Mouse (Mus musculus) macrophage (primary cell): Measurements from ENCODE around the gene Krtap19-9b. TPM values are rescaled to one million over a fixed set of nuclear protein-coding genes. Genes with fewer than 3 reads are reported as not detected.

Experiments
- H3K27ac ChIP-seq: fragments of 350-480 bp; formaldehyde crosslinking; 2 replicates; pipeline ENCODE4 v1.9.0; 2021
- H3K36me3 ChIP-seq: fragments of 350-480 bp; formaldehyde crosslinking; 2 replicates; pipeline ENCODE4 v1.9.0; 2021; ENCODE audit errors: inconsistent target
- H3K4me3 ChIP-seq: fragments of 350-480 bp; formaldehyde crosslinking; 2 replicates; pipeline ENCODE4 v1.9.0; 2021; ENCODE audit errors: inconsistent target
- H3K79me2 ChIP-seq: fragments of 350-480 bp; formaldehyde crosslinking; 2 replicates; pipeline ENCODE4 v1.9.0; 2021; ENCODE audit errors: inconsistent target
- WGBS: methylation state at CpG from one replicate; pipeline ENCODE4 v1.1.7; 2026; ENCODE audit warnings: inconsistent platforms; ENCODE audit not compliant: missing documents; 5-methylcytosine and 5-hydroxymethylcytosine counted together
- polyA plus RNA-seq: library from polyadenylated mRNA; stranded (reverse); fragments of 250-400 nt; gene quantifications from 3 replicates; pipeline ENCODE4 v1.2.4, GENCODE M21; 2018; ENCODE audit warnings: inconsistent platforms
- total RNA-seq, 78 experiments: library from RNA; depleted of rRNA; stranded (reverse); fragments of 250-400 nt; gene quantifications; 1 replicate in 9 of 78; 2 replicates in 24 of 78; 3 replicates in 43 of 78; 4 replicates in 2 of 78; pipeline ENCODE4 v1.2.4; 2018; ENCODE audit warnings: inconsistent platforms in 56 of 78

Krtap19-9b gene
- not detected for total RNA-seq (2018; cell fraction: chromatin; rRNA removed)
- not detected for total RNA-seq (2018; cell fraction: cytosol; rRNA removed)
- total RNA-seq (2018; cell fraction: nucleus; rRNA removed): not detected
- polyA plus RNA-seq: not detected in 3 replicates

- no peak within 1 kb of the TSS for H3K27ac ChIP-seq
- no peaks in the 10 kb centered on the region for H3K79me2 ChIP-seq
- no peaks in the 10 kb centered on the region for H3K36me3 ChIP-seq
- 91% methylated on average over 3 of the region's 3 CpGs for WGBS
- no peak within 1 kb of the TSS for H3K4me3 ChIP-seq
These were observed at the start of gene Krtap19-9b for GRCm38 (mm10) chr16:88932165-88932564. Gene Krtap19-9b, minus strand, starts transcription at chr16:88932265.

GRCm38 (mm10) chr16:88962773-88963172, 30.7 kb upstream of the Krtap19-9b start, which contains the start of gene Krtap16-3:
Gene Krtap16-3, minus strand, starts transcription at chr16:88962873.
- H3K27ac ChIP-seq: no peak within 1 kb of the TSS
- no peak within 1 kb of the TSS for H3K4me3 ChIP-seq
- no peaks in the 10 kb centered on the region for H3K36me3 ChIP-seq
- no peaks in the 10 kb centered on the region for H3K79me2 ChIP-seq
- 84% methylated on average over 7 of the region's 7 CpGs for WGBS

- Histone ChIP-seq H3K36me3 (no peaks in the 10 kb centered on the region), H3K4me3 (no peak overlapping the region), H3K79me2 (no peaks in the 10 kb centered on the region), H3K27ac (no peak overlapping the region)
- WGBS: 86% methylated on average over 6 of the region's 6 CpGs
These were observed 9.0 kb upstream of the Krtap19-9b start for GRCm38 (mm10) chr16:88941106-88941505.

- WGBS: 77% methylated on average over 7 of the region's 7 CpGs
- no peak overlapping the region for H3K27ac ChIP-seq
- H3K4me3 ChIP-seq: no peak overlapping the region
- H3K79me2 ChIP-seq: no peaks in the 10 kb centered on the region
- H3K36me3 ChIP-seq: no peaks in the 10 kb centered on the region
These were observed 6.2 kb upstream of the Krtap19-9b start for GRCm38 (mm10) chr16:88938252-88938651.

- H3K79me2 ChIP-seq: no peaks in the 10 kb centered on the region
- WGBS: 92% methylated on average over 6 of the region's 6 CpGs
- H3K36me3 ChIP-seq: no peaks in the 10 kb centered on the region
- H3K27ac ChIP-seq: no peak within 1 kb of the TSS
- H3K4me3 ChIP-seq: no peak within 1 kb of the TSS
These were observed 35.7 kb downstream of the Krtap19-9b start, which contains the start of gene Krtap19-5 for GRCm38 (mm10) chr16:88896357-88896756. Gene Krtap19-5, minus strand, starts transcription at chr16:88896457.

- H3K27ac ChIP-seq: no peak overlapping the region
- H3K4me3 ChIP-seq: no peak overlapping the region
- 90% methylated on average over 5 of the region's 6 CpGs for WGBS
- H3K36me3 ChIP-seq: no peaks in the 10 kb centered on the region
- H3K79me2 ChIP-seq: no peaks in the 10 kb centered on the region
These were observed 45.2 kb downstream of the Krtap19-9b start for GRCm38 (mm10) chr16:88886870-88887269.

GRCm38 (mm10) chr16:88884989-88885388, 47.1 kb downstream of the Krtap19-9b start, which contains the start of gene Krtap19-4:
Gene Krtap19-4, minus strand, starts transcription at chr16:88885089.
- H3K79me2 ChIP-seq: no peaks in the 10 kb centered on the region
- WGBS: 84% methylated on average over 5 of the region's 5 CpGs

More at GRCm38 (mm10) chr16:88884989-88885388, 47.1 kb downstream of the Krtap19-9b start, which contains the start of gene Krtap19-4:
- Histone ChIP-seq H3K27ac (no peak within 1 kb of the TSS), H3K36me3 (no peaks in the 10 kb centered on the region), H3K4me3 (no peak within 1 kb of the TSS)

Other genes with a start within 250 kb of the Krtap19-9b start
- gene 2310061N02Rik, start 224.3 kb downstream of the Krtap19-9b start, polyA plus RNA-seq: not detected in 3 replicates
- gene Krtap13-1, start 203.4 kb downstream of the Krtap19-9b start, polyA plus RNA-seq: not detected in 3 replicates
- not detected in 3 replicates for gene Krtap13, start 180.6 kb downstream of the Krtap19-9b start, polyA plus RNA-seq
- not detected in 3 replicates for gene 2310034C09Rik, start 173.4 kb downstream of the Krtap19-9b start, polyA plus RNA-seq
- gene 2310057N15Rik, start 158.1 kb downstream of the Krtap19-9b start, polyA plus RNA-seq: not detected in 3 replicates
- gene Gm5965, start 154.4 kb downstream of the Krtap19-9b start, polyA plus RNA-seq: not detected in 3 replicates
- not detected in 3 replicates for gene Gm20741, start 120.0 kb downstream of the Krtap19-9b start, polyA plus RNA-seq
- gene Krtap15, start 112.0 kb downstream of the Krtap19-9b start, polyA plus RNA-seq: not detected in 3 replicates
- not detected in 3 replicates for gene Krtap14, start 106.1 kb downstream of the Krtap19-9b start, polyA plus RNA-seq
- gene Krtap19-1, start 62.9 kb downstream of the Krtap19-9b start, polyA plus RNA-seq: not detected in 3 replicates
- gene Krtap19-2, start 58.0 kb downstream of the Krtap19-9b start, polyA plus RNA-seq: not detected in 3 replicates
- not detected in 3 replicates for gene Krtap19-3, start 54.2 kb downstream of the Krtap19-9b start, polyA plus RNA-seq
- gene Krtap19-4, start 47.2 kb downstream of the Krtap19-9b start, polyA plus RNA-seq: not detected in 3 replicates
- not detected in 3 replicates for gene Krtap19-5, start 35.8 kb downstream of the Krtap19-9b start, polyA plus RNA-seq
- not detected in 3 replicates for gene Krtap16-3, start 30.6 kb upstream of the Krtap19-9b start, polyA plus RNA-seq
- not detected in 3 replicates for gene Krtap22-2, start 78.5 kb upstream of the Krtap19-9b start, polyA plus RNA-seq
- not detected in 3 replicates for gene Gm10229, start 83.0 kb upstream of the Krtap19-9b start, polyA plus RNA-seq
- not detected in 3 replicates for gene Krtap6-1, start 99.4 kb upstream of the Krtap19-9b start, polyA plus RNA-seq
- gene Gm10228, start 109.2 kb upstream of the Krtap19-9b start, polyA plus RNA-seq: not detected in 3 replicates
- not detected in 3 replicates for gene Krtap6-5, start 115.6 kb upstream of the Krtap19-9b start, polyA plus RNA-seq
- gene 1110025L11Rik, start 131.7 kb upstream of the Krtap19-9b start, polyA plus RNA-seq: not detected in 3 replicates
- not detected in 3 replicates for gene Krtap6-3, start 151.8 kb upstream of the Krtap19-9b start, polyA plus RNA-seq
- not detected in 3 replicates for gene Gm6358, start 208.6 kb upstream of the Krtap19-9b start, polyA plus RNA-seq
- gene Gm10061, start 218.8 kb upstream of the Krtap19-9b start, polyA plus RNA-seq: not detected in 3 replicates
- gene Gm9789, start 225.7 kb upstream of the Krtap19-9b start, polyA plus RNA-seq: not detected in 3 replicates
- not detected in 3 replicates for gene Gm7735, start 237.2 kb upstream of the Krtap19-9b start, polyA plus RNA-seq
- gene 1110057P08Rik, start 242.5 kb upstream of the Krtap19-9b start, polyA plus RNA-seq: not detected in 3 replicates